Mouse (Mus musculus): ENCODE measurements at regions not wholly inside any gene's neighbourhood (a gene's known extent, or its start where the extent isn't known, plus 50 kb on each side); places are given as distances from the start of the nearest gene placed in this dataset.

DNA sequence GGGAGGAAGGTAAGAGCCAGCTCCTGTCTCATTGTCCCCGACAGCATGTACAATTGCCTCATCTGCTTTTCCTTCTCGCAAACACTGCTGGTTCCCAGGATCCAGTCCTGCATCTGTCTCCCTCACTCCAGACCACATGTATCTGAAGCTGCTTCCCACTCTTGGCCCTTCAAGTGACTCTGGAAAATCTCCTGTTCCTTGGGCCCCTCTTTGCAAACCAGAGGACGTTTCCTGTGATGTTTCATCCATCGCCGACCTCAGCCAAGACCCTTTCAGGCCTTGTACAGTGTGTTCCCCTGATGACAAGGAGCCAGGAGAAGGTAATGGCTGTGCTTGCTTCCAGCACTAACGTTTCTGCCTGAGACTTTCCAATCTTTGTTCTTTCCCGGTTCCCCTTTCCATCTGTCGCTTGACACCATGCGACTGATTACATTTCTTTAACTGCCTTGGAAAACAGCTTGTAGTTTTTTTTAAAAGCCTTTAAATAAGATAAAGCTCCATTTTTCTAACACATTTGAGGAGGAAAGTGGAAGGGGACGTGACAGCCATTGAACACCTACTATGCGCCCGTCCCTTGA lies 408.2 kb upstream of the Zmiz1 start:
- TF ChIP-seq JUND (IDR thresholded peaks at IDR 0.05; ENCODE audit: low read depth, low read length), result no peak
- TF ChIP-seq CTCF (IDR thresholded peaks at IDR 0.05 in 2 of 3, conservative IDR thresholded peaks at IDR 0.05 in 1 of 3; ENCODE audit: control insufficient read depth in 1 of 3, insufficient read depth in 1 of 3, low read depth in 2 of 3, low read length in 3 of 3, poor library complexity in 1 of 3, severe bottlenecking in 1 of 3), result no peak
- TF ChIP-seq USF2 (IDR thresholded peaks at IDR 0.05; ENCODE audit: borderline replicate concordance in 1 of 2, insufficient read depth in 1 of 2, low read depth in 1 of 2, low read length in 2 of 2), result no peak
- no peak for TF ChIP-seq POLR2A (IDR thresholded peaks at IDR 0.05; ENCODE audit: control insufficient read depth in 1 of 2, insufficient read depth in 1 of 2, low read depth in 1 of 2, low read length in 2 of 2, poor library complexity in 1 of 2)
- TF ChIP-seq HCFC1 (IDR thresholded peaks at IDR 0.05; ENCODE audit: low read depth, low read length), result no peak
- no peak for TF ChIP-seq MAX (IDR thresholded peaks at IDR 0.05; ENCODE audit: low read length)
- no peak for TF ChIP-seq MAFK (IDR thresholded peaks at IDR 0.05; ENCODE audit: borderline replicate concordance, low read depth, low read length)
- no peak for TF ChIP-seq MYC (IDR thresholded peaks at IDR 0.05; ENCODE audit: low read depth, low read length)
- no peak for TF ChIP-seq EP300 (IDR thresholded peaks at IDR 0.05; ENCODE audit: low read depth in 1 of 2, low read length in 2 of 2)
